Mouse (Mus musculus) forebrain, embryonic 11.5 days (tissue): ENCODE measurements around the gene Camkk1. TPM values are rescaled to one million over a fixed set of nuclear protein-coding genes. Genes with fewer than 3 reads are reported as not detected.

Source experiments
- ATAC-seq: fragments of 200-750 bp; cut with Nextera tagmentation; replicated peaks from 2 replicates; pipeline ENCODE4 v1.8.0; 2017; ENCODE audit warnings: moderate TSS enrichment; ENCODE audit not compliant: low FRiP score
- DNase-seq: peaks from one replicate; pipeline ENCODE4 v3.0.0-alpha.2; 2017; ENCODE audit warnings: low spot score
- H3K27ac ChIP-seq: fragments of 300-500 bp; sonication (generic); 2 replicates; pipeline ENCODE4 v1.5.1; 2014; ENCODE audit warnings: low read depth, low read length
- H3K27me3 ChIP-seq: fragments of 300-500 bp; sonication (generic); 2 replicates; pipeline ENCODE4 v1.6.1; 2014; ENCODE audit warnings: mild to moderate bottlenecking, low read length, mixed read lengths; ENCODE audit not compliant: control insufficient read depth, insufficient read depth
- H3K36me3 ChIP-seq: fragments of 300-500 bp; sonication (generic); 2 replicates; pipeline ENCODE4 v1.6.1; 2014; ENCODE audit warnings: mild to moderate bottlenecking, low read length, moderate library complexity, mixed read lengths; ENCODE audit not compliant: control insufficient read depth, insufficient read depth
- H3K4me1 ChIP-seq: fragments of 300-500 bp; sonication (generic); replicated peaks from 2 replicates; pipeline ENCODE4 v1.6.1; 2014; ENCODE audit warnings: low read length, mixed read lengths; ENCODE audit not compliant: control insufficient read depth, insufficient read depth
- H3K4me2 ChIP-seq: fragments of 300-500 bp; sonication (generic); 2 replicates; pipeline ENCODE4 v1.6.1; 2014; ENCODE audit warnings: low read depth, mild to moderate bottlenecking, low read length, moderate library complexity, mixed read lengths; ENCODE audit not compliant: severe bottlenecking
- H3K4me3 ChIP-seq: fragments of 300-500 bp; sonication (generic); 2 replicates; pipeline ENCODE4 v1.5.1; 2014; ENCODE audit warnings: low read depth, low read length
- H3K9ac ChIP-seq: fragments of 300-500 bp; sonication (generic); 2 replicates; pipeline ENCODE4 v1.6.1; 2014; ENCODE audit warnings: low read length
- H3K9me3 ChIP-seq: fragments of 300-500 bp; sonication (generic); 2 replicates; pipeline ENCODE4 v1.6.1; 2016; ENCODE audit warnings: low read length, mixed read lengths; ENCODE audit not compliant: control insufficient read depth
- WGBS: fragments of 180-500 bp; shearing (Covaris S2); extraction: QIAGEN DNeasy Blood & Tissue Kit; methylation state at CpG from one replicate; pipeline ENCODE4 v1.1.7; 2014; 5-methylcytosine and 5-hydroxymethylcytosine counted together
- polyA plus RNA-seq: library from polyadenylated mRNA; unstranded; fragments of >200 nt; fragmentation: Nextera tagmentation; extraction: Ambion mirVana; gene quantifications from 2 replicates; pipeline ENCODE4 v1.2.1, GENCODE M21; 2014

Gene Camkk1
- polyA plus RNA-seq, 1 experiment from 2014 or later: 4.7 TPM

- H3K36me3 ChIP-seq: no peaks in the 10 kb centered on the region
- no peak overlapping the region for H3K9ac ChIP-seq
- no peak overlapping the region for H3K4me2 ChIP-seq
- no peak overlapping the region for H3K4me3 ChIP-seq
- no peaks in the 10 kb centered on the region for H3K27me3 ChIP-seq
- DNase-seq (no peak), ATAC-seq (no peak)
- H3K4me1 ChIP-seq: peaks cover 8% of the 10 kb centered on the region; the same call in 1 of the 2 replicates
- H3K27ac ChIP-seq: no peak overlapping the region
- 95% methylated on average over 1 of the region's 1 CpGs for WGBS
- H3K9me3 ChIP-seq: no peaks in the 10 kb centered on the region
Observed at GRCm38 (mm10) chr11:73052795-73053194, 34.0 kb downstream of the Camkk1 start.

- Histone ChIP-seq H3K4me2 (no peak overlapping the region), H3K9me3 (no peaks in the 10 kb centered on the region), H3K4me1 (no peaks in the 10 kb centered on the region), H3K9ac (no peak overlapping the region), H3K36me3 (no peaks in the 10 kb centered on the region; the same call in 1 of the 2 replicates), H3K27me3 (no peaks in the 10 kb centered on the region), H3K4me3 (no peak overlapping the region), H3K27ac (no peak overlapping the region)
- no peak for ATAC-seq
- whole genome bisulfite sequencing: 91% methylated on average over 5 of the region's 5 CpGs
- DNase-seq: no peak
Observed at GRCm38 (mm10) chr11:73057701-73058100, 38.9 kb downstream of the Camkk1 start.

- Histone ChIP-seq H3K36me3 (no peaks in the 10 kb centered on the region; the same call in 1 of the 2 replicates), H3K9ac (no peak overlapping the region), H3K27ac (no peak overlapping the region), H3K4me2 (no peak overlapping the region), H3K9me3 (no peaks in the 10 kb centered on the region), H3K4me1 (no peaks in the 10 kb centered on the region), H3K4me3 (no peak overlapping the region), H3K27me3 (no peaks in the 10 kb centered on the region)
- 97% methylated on average over 3 of the region's 3 CpGs for WGBS
- DNase-seq (no peak), ATAC-seq (no peak)
Observed at GRCm38 (mm10) chr11:73059630-73060029, 40.8 kb downstream of the Camkk1 start.

- WGBS: 98% methylated on average over 3 of the region's 3 CpGs
- DNase-seq: peak; percentile 16
- H3K4me1 ChIP-seq: no peaks in the 10 kb centered on the region
- H3K9ac ChIP-seq: no peak overlapping the region
- no peak overlapping the region for H3K4me2 ChIP-seq
- H3K9me3 ChIP-seq: no peaks in the 10 kb centered on the region
- H3K27ac ChIP-seq: no peak overlapping the region
- no peak for ATAC-seq
- no peak overlapping the region for H3K4me3 ChIP-seq
- peaks cover 4% of the 10 kb centered on the region; the same call in 1 of the 2 replicates for H3K36me3 ChIP-seq
- H3K27me3 ChIP-seq: no peaks in the 10 kb centered on the region
Observed at GRCm38 (mm10) chr11:73061413-73061812, 42.6 kb downstream of the Camkk1 start.

GRCm38 (mm10) chr11:73071839-73072238 lies 53.0 kb downstream of the Camkk1 start:
- Histone ChIP-seq H3K27me3 (no peaks in the 10 kb centered on the region), H3K9me3 (no peaks in the 10 kb centered on the region), H3K36me3 (peaks cover 3% of the 10 kb centered on the region; the same call in 1 of the 2 replicates), H3K4me2 (no peak overlapping the region), H3K4me1 (no peaks in the 10 kb centered on the region), H3K27ac (no peak overlapping the region), H3K4me3 (no peak overlapping the region), H3K9ac (no peak overlapping the region)
- no peak for ATAC-seq
- DNase-seq: peak; percentile 45
- 83% methylated on average over 3 of the region's 3 CpGs for WGBS

- H3K27me3 ChIP-seq: no peaks in the 10 kb centered on the region
- H3K27ac ChIP-seq: no peak overlapping the region
- H3K4me2 ChIP-seq: no peak overlapping the region
- peaks cover 9% of the 10 kb centered on the region; the same call in 1 of the 2 replicates for H3K36me3 ChIP-seq
- DNase-seq (peak; percentile 23), ATAC-seq (no peak)
- no peak overlapping the region for H3K4me3 ChIP-seq
- 92% methylated on average over 4 of the region's 4 CpGs for WGBS
- no peaks in the 10 kb centered on the region for H3K4me1 ChIP-seq
- H3K9me3 ChIP-seq: no peaks in the 10 kb centered on the region
- no peak overlapping the region for H3K9ac ChIP-seq
Observed at GRCm38 (mm10) chr11:73076295-73076694, 57.5 kb downstream of the Camkk1 start.

GRCm38 (mm10) chr11:73076733-73077132 lies 57.9 kb downstream of the Camkk1 start:
- Histone ChIP-seq H3K4me1 (no peaks in the 10 kb centered on the region), H3K9ac (no peak overlapping the region), H3K36me3 (peaks cover 9% of the 10 kb centered on the region; the same call in 1 of the 2 replicates), H3K4me2 (no peak overlapping the region), H3K27ac (no peak overlapping the region), H3K27me3 (no peaks in the 10 kb centered on the region), H3K9me3 (no peaks in the 10 kb centered on the region), H3K4me3 (no peak overlapping the region)
- ATAC-seq: no peak
- peak; percentile 30 for DNase-seq
- WGBS: 89% methylated on average over 4 of the region's 4 CpGs

GRCm38 (mm10) chr11:73077211-73077720 lies 58.5 kb downstream of the Camkk1 start:
- Histone ChIP-seq H3K4me2 (no peak overlapping the region), H3K27ac (no peak overlapping the region), H3K4me3 (no peak overlapping the region), H3K27me3 (no peaks in the 10 kb centered on the region), H3K9me3 (no peaks in the 10 kb centered on the region), H3K4me1 (no peaks in the 10 kb centered on the region), H3K36me3 (peaks cover 9% of the 10 kb centered on the region; the same call in 1 of the 2 replicates), H3K9ac (no peak overlapping the region)
- DNase-seq (peak; percentile 43), ATAC-seq (no peak)
- 76% methylated on average over 6 of the region's 6 CpGs for WGBS

GRCm38 (mm10) chr11:73078615-73079014 lies 59.8 kb downstream of the Camkk1 start:
- Histone ChIP-seq H3K9ac (no peak overlapping the region), H3K27ac (no peak overlapping the region), H3K4me3 (no peak overlapping the region), H3K9me3 (no peaks in the 10 kb centered on the region), H3K4me2 (no peak overlapping the region), H3K36me3 (peaks cover 8% of the 10 kb centered on the region; the same call in 1 of the 2 replicates), H3K4me1 (no peaks in the 10 kb centered on the region), H3K27me3 (no peaks in the 10 kb centered on the region)
- DNase-seq (peak; percentile 33), ATAC-seq (no peak)
- WGBS: 91% methylated on average over 8 of the region's 8 CpGs
